Mouse (Mus musculus) thymus, postnatal 36 days (tissue): ENCODE results near the gene Sec22b.
A peak's percentile ranks its signal among the peaks of the same experiment; 100 is the strongest.

Experiments
- DNase-seq, 2 experiments: peaks; one replicate each; pipeline ENCODE4 v3.0.0; 2022; ENCODE audit warnings: mixed read lengths in 2 of 2

Gene Sec22b

DNA sequence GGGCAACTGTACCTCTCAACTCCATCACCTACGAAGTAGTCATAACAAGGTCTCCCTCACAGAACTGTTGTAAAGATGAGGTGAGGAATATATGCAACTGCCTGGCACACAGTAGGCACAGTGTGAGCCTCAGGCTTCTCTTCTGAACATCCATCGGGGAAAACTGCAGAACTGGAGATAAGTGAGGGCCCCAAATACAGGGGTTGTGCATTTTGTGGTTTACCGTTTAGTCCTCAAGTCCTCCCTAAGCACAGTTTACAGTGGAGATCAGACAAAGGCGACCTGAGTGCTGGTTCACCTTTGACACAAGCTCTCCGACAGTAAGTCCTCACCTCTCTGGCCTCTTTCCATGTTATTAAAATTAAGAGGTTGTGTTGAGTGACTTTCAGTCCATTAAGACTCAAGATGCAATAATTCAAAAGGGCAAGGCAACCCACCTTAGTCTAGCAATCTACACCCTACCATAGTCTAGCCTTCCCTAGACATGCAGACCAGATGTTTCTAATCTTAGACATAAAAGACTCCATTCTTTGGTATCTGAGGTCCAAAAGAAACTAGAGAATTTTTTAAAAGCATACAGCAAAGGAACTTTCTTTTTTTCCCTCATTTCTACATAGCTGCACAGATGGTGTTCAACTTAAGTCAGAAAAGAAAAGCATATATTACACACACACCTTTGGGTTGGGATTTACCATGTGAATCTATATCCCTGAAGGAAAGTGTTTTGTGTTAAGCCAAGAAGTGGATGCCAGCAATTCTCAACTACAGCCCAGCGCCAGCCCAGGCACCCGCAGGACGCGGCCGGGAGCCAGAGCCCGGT lies 40.7 kb downstream of the Sec22b start:
- no peak for DNase-seq

DNA sequence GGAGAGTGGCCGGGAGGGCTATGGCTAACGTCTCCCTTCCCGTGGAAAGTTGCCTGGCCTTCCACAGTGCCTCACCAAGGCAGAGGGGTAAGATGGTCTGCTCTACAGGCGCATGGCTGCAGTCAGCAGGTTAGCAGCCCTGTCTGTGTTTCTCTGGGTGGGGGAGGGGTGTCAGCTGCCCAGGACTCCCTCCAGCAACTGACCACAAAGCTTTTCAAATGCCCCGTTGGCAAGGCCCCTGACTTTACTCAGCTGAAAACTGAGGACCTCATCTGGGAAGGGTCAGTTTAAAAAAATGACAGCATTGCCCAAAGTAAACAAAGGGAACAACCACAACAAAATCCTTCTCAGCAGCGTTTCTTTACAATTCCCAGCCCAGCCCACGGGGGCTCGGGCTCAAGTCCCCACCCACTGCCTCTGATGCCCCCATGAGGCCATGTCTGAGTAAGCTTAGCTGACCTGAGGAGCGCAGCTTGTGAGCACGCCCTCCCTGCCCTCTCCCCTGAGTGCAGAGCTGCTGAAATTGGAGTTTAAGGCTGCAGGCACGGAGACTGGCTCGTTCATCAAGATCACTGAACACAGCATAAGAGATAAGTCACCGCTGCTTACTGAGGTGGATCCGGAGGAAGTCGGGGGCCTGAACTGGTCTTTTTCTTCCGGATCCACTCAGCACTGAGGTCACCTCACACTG lies 41.4 kb downstream of the Sec22b start:
- no peak for DNase-seq

DNA sequence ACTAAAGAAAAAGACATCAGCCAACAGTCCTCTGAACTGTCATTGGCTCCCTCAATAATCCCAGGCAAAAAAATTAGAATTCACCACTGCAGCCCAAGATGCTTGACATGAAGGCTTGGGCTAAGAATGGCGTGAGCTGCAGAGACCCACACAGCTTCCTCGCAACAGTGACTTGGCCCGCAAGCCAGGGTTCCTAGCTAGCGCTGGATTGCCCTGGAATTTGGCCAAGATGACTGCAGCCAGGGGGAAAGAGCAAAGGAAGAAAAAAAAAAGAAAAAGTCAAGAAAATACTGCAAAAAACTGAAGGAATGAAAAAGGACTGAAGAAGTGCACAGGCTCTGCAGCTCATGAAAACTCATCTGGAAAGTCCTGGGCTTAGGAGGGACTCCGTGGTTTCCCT lies 43.5 kb downstream of the Sec22b start:
- no peak for DNase-seq

DNA sequence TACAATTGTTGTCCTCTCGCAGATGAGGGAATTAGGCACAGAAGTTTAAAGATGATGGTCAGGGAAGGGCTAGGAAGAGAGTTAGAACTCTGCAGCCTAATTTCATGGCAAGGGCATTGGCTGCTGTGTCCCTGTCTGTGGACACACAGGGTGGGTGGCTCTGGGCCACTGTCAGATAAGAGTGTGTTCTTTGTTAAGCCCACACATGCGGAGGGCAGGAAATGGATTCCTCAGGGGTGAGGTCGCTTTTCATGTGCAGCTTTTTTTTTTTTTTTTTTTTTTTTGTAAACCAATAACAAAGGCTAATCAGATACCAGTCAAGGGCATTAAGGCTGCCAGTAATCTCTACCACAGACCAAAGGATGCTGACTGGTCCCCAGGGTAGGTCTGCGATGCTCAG lies 45.4 kb downstream of the Sec22b start:
- DNase-seq, result no peak

DNA sequence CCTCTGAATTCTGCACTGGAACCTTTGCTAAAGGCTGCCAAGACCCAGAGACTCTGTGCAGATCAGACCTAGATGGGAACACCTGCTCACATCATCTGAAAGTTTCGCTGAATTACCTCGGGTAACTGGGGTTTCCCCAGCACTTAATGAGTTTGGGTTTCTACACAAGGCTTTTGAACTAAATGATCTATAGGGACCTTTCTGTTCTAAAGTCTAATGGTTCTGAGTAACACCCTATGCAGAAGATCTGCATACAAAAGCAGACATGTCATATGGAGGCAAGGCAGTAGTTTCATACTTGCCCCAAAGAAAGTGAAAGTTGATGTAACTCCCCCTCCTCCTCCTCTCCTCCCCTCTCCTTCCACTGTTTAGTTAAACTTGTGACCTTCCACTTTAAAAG lies 47.5 kb downstream of the Sec22b start:
- no peak for DNase-seq

DNA sequence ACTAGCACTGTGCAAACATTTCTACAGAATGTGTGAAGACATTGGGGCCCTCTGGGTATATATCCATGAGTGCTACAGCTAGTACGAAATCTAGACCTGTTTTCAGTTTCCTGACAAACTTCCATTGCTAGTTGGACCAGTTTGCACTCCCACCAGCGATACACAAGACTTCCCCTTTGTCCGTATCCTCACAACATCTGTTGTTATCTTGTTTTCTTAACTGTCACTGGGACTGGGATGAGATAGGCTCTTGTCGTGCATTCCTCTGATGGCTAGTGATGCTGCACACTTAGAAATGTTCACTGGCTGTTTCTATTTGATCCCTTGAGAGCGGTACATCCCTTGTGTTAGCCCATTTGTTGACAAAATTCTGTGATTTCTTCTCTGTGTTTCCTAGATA lies 49.0 kb downstream of the Sec22b start:
- DNase-seq, result no peak

DNA sequence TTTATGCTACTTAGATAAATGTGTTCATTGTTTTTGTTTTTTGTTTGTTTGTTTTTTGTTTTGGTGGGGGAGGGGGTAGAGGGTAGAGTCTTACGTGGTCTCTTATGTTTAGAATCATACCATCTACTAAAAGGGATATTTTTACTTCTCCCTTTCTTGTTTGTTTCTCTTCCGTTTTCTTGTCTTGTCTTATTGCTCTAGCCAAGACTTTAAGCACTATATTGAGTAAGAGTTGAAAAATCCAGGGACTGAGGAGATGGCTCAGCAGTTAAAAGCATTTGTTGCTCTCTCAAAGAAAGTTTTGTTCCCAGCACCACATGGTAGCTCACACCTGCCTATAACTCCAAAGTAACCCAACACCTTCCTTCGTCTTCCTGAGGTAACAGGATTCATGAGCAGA lies 50.1 kb downstream of the Sec22b start:
- DNase-seq, result no peak

DNA sequence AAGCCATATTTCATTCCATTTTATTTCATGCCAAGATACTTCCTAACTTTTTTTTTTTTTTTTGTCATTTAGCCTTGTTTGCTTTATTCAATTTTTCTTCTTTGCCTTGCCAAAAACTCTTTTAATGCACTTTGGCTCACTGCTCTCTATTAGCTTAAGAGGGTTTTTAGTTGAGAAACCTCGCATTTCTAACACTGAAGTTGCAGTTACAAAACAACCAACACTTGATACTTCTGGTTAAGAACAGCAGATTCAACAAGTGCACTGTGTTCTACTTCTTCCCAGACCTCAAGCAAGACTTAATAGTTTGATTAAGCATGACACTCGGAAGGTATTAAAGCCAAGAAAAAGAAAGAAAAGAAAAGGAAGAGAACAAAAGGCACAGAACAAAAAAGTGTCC lies 52.2 kb downstream of the Sec22b start:
- no peak for DNase-seq

DNA sequence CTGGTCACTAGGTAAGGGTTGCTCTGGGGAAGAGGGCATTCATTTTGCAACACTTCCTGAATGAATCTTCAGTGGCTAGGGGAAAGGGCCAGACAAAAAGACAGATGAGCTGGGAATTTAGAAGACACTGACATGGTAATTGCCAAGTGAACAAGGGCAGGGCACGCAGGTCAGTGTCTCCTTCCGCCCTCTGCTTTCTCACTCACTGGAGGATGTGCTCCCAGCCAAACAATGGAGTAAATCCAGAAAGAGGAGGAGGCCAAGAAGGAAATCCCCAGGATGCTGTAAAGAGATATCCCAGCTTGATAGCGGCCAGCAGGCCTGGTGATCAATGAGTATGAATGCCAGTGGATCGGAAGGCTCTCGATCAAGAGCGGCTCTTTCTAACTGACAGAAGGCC lies 55.3 kb downstream of the Sec22b start:
- no peak for DNase-seq

DNA sequence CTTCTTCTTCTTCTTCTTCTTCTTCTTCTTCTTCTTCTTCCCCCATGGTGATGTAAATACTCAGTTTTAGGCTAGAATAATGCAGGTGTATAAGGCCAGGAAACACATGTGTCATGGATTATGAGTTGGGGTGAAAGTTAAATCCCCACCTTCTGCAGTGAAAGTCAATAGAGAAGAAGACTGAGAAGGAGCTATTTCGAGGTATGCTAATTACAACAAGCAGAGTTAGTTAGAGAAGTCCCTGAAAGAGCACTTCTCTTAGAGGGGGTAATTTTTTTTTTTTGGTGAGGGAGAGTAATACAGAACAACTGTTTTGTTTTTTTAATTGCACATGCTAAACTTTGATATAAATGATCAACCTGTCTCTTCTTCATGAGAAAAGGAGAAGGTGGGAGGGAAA lies 55.9 kb downstream of the Sec22b start:
- DNase-seq, result no peak

DNA sequence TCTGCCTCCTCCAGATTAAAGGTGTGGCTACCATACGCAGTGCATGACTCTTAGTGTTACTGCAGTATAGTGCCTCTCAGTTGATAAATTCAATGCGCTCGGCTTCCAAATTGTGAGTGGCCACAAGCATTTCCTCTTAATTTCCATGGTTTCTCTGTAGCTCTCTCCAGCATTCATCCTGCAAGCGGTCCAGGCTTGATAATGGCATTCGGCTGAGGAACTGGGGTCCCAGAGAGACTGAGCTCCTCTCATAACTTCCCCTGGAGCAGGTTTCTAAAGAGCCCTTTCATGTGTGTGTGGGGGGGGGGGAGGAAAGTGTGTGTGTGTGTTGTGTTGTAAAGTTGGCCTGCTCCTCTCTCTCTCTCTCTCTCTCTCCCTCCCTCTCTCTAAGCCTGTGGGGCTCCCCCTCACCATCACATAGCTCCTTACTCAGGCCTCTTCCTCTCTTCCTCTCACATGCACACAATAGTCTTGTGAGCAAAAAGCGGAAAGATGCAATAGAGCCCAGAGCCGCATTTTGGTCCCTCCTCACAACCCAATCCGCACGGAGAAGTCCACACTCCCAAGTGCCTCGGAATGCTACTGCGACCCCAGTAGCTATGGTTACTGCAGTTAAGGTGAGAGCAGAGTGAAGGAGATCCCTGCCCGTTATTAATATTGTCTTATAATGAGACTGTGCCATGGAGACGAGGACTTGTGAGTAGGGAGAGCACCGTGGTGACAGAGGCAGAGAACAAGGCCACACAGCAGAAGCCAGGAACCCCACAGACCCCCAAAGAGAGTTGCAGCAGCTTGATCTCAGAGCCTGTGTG lies 60.0 kb downstream of the Sec22b start:
- no peak for DNase-seq

DNA sequence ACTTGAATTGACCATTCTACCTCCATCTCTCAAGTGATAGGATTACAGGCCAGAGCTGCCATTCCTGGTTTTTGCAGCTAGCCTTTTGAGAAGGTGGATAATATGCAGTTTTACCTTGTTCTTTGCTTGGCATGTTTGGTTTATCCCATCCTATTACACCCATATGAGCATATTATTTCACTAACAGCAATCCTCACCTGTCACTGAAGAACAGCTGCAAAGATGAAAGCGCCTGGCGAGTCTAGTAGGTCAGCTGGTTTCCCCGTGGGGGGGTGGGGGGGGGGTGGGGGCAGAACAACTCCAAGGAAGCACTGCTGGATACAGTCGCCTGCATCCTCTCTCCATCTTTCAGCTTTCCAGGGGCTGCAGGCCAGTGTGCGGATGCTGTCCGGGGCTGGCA lies 61.0 kb downstream of the Sec22b start:
- DNase-seq, result no peak

DNA sequence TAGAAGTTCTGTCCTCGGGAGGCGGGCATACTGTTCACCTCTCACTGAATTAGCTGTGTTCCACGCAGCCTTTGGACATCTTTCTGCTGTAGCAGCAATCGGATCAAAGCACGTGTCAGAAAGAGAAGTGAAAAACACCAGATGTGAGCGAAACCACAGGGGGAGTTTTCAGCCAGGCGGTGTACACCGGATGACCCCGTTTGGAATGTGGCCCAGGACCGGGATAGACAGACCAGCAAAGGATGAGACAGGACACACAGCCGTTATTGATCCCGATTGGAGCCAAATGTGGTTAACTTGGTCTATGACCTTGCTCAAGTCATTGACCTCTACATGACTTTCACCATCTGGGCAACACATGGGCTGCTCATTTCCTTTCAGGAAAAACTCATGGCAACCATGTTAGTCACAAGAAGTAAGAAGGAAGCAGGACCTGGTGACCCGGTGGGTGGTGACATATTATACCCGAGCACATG lies 63.9 kb downstream of the Sec22b start:
- no peak for DNase-seq

DNA sequence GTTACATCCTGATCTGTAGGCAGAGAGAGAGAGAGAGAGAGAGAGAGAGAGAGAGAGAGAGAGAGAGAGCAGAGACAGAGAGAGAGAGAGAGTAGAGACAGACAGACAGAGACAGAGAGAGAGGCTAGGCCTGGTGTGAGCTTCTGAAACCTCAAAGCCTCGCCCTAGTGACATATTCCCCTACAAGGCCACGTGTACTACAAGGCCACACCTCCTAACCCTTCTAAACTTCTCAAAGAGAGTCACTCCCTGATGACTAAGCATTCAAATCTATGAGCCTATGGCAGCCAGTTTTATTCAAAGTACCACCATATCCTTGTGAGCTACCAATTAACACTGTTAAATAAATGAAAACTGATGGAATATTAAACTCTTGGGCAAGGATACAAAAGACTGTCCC lies 66.6 kb downstream of the Sec22b start:
- DNase-seq, result no peak

DNA sequence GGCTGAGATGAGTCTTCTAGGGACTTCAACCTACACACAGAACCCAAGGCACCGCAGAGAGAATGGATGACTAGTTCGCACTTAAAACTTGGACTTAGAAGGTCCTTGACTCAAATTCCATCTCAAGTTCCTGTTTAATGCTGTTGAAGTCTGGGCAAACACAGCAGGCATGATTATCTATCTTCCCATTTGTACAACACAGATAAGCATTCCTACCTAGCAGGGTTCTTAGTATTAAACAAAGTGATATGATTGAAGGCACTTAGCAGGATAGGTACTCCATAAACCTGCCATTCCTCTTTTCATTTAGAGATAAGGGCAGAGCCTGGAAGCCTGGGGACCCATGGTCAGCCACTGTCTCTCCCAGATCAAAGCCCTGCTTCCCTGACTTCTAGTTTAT lies 67.2 kb downstream of the Sec22b start:
- no peak for DNase-seq

DNA sequence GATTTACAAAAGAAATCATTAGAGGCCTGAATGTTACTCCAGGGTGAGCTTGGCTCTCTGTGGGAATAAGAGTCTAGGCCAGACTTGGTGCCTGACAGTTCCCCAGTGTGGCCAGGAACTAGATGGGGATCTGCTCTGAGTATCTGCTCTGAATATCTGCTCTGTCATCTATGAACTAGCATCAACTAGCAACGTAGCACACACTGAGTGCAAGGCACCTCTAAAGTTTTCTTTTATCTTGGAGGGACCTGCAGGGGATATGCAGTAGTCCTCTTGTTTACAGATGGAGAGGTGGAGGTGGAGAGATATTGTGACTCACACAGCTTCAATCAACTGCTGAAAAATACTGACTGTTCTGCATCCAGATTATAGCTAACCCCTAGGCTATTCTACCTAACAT lies 68.0 kb downstream of the Sec22b start:
- no peak for DNase-seq

DNA sequence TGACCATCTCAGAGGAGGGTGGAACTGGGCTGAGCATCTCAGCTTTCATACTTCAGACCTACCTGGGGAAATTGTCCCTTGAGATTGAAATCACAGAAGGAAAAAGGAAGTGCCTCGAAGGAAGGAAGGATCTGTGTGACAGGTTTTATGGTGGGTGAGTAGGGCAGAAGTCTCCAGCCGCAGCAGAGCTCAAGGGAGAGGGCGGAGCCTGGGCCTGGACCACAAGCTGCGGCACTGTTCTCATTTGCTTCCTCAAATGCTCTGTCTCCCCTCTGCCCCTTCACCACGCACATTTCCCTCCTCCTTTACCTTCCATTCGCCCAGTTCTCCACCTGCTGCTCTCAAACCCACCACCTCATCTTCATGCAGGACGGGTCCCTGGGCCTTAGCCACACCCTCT lies 70.1 kb downstream of the Sec22b start:
- peak; percentile 25 to 37 for DNase-seq

DNA sequence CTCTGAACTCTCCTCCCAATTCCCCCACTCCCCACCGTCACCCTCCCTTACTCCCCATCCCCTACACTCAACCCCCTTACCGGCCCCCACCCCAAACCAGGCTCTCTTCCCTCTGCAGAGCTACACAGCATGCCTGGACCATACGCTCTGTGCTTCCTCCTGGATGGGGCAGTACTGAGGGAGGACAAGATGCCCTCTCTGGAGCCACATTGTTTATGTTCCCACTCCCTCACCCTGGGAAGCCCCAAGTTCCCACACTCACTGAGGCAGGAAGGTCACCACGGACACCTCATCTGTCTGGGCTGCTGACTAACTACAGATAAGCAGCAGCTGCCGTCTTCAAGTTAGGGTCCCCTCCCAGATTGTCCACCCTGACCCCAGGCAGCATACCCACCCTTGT lies 71.2 kb downstream of the Sec22b start:
- no peak for DNase-seq

DNA sequence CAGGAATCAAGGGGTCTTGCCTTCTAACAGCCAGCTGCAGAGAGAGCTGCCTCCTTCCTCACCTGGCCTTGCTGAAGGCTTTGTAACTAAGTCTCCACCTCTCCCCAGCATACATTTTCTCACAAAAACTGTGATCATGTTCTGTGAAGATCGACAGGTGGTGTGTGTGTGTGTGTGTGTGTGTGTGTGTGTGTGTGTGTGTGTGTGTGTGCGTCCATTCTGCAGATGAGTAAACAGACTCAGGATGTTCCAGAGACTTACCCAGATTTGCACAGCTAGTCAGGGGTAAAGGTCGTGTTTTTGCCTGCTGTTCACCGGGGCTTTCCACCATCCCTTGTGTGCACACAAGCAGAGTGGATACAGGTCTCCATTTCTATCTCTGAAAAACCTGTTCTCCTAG lies 71.7 kb downstream of the Sec22b start:
- no peak for DNase-seq
